Mouse (Mus musculus) stomach, embryonic 14.5 days (tissue): ENCODE measurements around the gene Zbtb7a. TPM values are rescaled to one million over a fixed set of nuclear protein-coding genes. Genes with fewer than 3 reads are reported as not detected.
"Not testable (repeated sequence)": the region's sequence is repeated elsewhere in the genome, so short reads cannot be mapped to it uniquely, and the experiment has no call there.

Source experiments
- ATAC-seq: fragments of 200-750 bp; cut with Nextera tagmentation; 2 replicates; pipeline ENCODE4 v1.8.0; 2017; ENCODE audit warnings: low read depth, moderate TSS enrichment; ENCODE audit not compliant: insufficient number of reproducible peaks, insufficient read depth, low FRiP score
- H3K27ac ChIP-seq: fragments of 300-500 bp; sonication (generic); 2 replicates; pipeline ENCODE4 v1.5.1; 2014; ENCODE audit warnings: mild to moderate bottlenecking, low read length, moderate library complexity, mixed read lengths
- H3K27me3 ChIP-seq: fragments of 300-500 bp; sonication (generic); 2 replicates; pipeline ENCODE4 v1.6.1; 2014; ENCODE audit warnings: low read length, control low read depth, mixed read lengths; ENCODE audit not compliant: control insufficient read depth, insufficient read depth
- H3K36me3 ChIP-seq: fragments of 300-500 bp; sonication (generic); 2 replicates; pipeline ENCODE4 v1.6.1; 2014; ENCODE audit warnings: mild to moderate bottlenecking, control low read depth, low read length, moderate library complexity, mixed read lengths; ENCODE audit not compliant: control insufficient read depth, insufficient read depth
- H3K4me1 ChIP-seq: fragments of 300-500 bp; sonication (generic); 2 replicates; pipeline ENCODE4 v1.6.1; 2014; ENCODE audit warnings: low read length, control low read depth, mixed read lengths; ENCODE audit not compliant: control insufficient read depth, insufficient read depth
- H3K4me2 ChIP-seq: fragments of 300-500 bp; sonication (generic); replicated peaks from 2 replicates; pipeline ENCODE4 v1.6.1; 2014; ENCODE audit warnings: low read depth, low read length, control low read depth
- H3K4me3 ChIP-seq: fragments of 300-500 bp; sonication (generic); 2 replicates; pipeline ENCODE4 v1.5.1; 2014; ENCODE audit warnings: low read depth, low read length, control low read depth
- H3K9ac ChIP-seq: fragments of 300-500 bp; sonication (generic); replicated peaks from 2 replicates; pipeline ENCODE4 v1.6.1; 2014; ENCODE audit warnings: low read depth, mild to moderate bottlenecking, control low read depth, low read length, moderate library complexity, mixed read lengths
- H3K9me3 ChIP-seq: fragments of 300-500 bp; sonication (generic); 2 replicates; pipeline ENCODE4 v1.6.1; 2016; ENCODE audit warnings: low read depth, low read length, control low read depth; ENCODE audit not compliant: control insufficient read depth
- WGBS: fragments of 180-500 bp; shearing (Covaris S2); extraction: QIAGEN DNeasy Blood & Tissue Kit; methylation state at CpG from one replicate; pipeline ENCODE4 v1.1.7; 2014; 5-methylcytosine and 5-hydroxymethylcytosine counted together
- polyA plus RNA-seq: library from polyadenylated mRNA; unstranded; fragments of >200 nt; fragmentation: Nextera tagmentation; extraction: Ambion mirVana; gene quantifications from 2 replicates; pipeline ENCODE4 v1.2.1, GENCODE M21; 2014

Zbtb7a gene
- polyA plus RNA-seq, 1 experiment from 2014 or later: 25.5 TPM

DNA sequence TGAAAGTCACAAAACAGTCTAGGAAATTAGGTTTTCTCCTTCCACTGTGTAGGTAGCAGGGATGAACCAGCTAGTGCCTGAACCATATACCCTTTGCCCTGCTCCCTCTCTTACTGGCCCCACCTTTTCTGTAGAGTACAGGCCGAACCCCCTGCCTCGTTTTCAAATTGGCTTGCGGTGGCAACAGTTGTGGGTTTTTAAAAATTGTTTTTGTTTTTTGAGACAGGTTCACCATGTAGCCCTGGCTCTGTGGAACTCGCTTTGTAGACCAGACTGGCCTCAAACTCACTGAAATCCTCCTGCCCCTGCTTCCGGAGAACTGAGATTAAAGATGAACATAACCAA, 33.0 kb downstream of the Zbtb7a start:
- Histone ChIP-seq H3K9me3 (no peaks in the 10 kb centered on the region), H3K4me2 (peak overlapping the region; percentile 48), H3K36me3 (peaks cover 5% of the 10 kb centered on the region; the same call in 1 of the 2 replicates), H3K27ac (peak overlapping the region; percentile 66), H3K27me3 (no peaks in the 10 kb centered on the region), H3K4me3 (peak overlapping the region; percentile 80), H3K4me1 (peaks cover 10% of the 10 kb centered on the region; the same call in 1 of the 2 replicates), H3K9ac (no peak overlapping the region)
- WGBS: 8% methylated on average over 5 of the region's 5 CpGs
- peak; percentile 56 for ATAC-seq

GRCm38 (mm10) chr10:81168521-81169244, 33.7 kb downstream of the Zbtb7a start:
- Histone ChIP-seq H3K36me3 (peaks cover 1% of the 10 kb centered on the region; the same call in 1 of the 2 replicates), H3K9me3 (no peaks in the 10 kb centered on the region), H3K27ac (peak overlapping the region; percentile 66), H3K4me2 (peak overlapping the region; percentile 48), H3K27me3 (no peaks in the 10 kb centered on the region), H3K9ac (0 out of 2 replicates have a peak overlapping the region, but pooled peaks have one; percentile 15), H3K4me3 (peak overlapping the region; percentile 80), H3K4me1 (peaks cover 15% of the 10 kb centered on the region)
- WGBS: 1% methylated on average over 29 of the region's 29 CpGs
- ATAC-seq: peak; percentile 57; the same call in 1 of the 2 replicates

DNA sequence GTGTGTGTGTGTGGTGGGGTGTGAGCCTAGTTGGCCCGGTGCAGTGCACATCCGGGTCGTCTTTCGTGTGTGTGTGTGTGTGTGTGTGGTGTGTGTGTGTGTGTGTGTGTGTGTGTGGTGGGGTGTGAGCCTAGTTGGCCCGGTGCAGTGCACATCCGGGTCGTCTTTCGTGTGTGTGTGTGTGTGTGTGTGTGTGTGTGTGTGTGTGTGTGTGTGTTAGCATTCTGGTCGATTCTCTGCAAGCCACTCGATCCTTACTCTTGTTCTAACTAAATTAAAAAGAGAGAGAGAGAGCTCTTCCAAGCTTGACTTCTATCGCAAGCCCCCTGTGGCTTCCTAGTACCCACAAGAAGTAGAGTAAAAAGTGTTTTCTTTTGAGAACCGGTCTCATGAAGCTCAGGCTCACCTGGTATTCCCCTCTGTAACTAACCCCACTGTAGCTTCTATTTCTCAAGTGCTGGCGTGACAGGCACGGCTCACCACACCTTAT, 34.4 kb downstream of the Zbtb7a start:
- not testable (repeated sequence) for ATAC-seq, H3K9ac ChIP-seq

DNA sequence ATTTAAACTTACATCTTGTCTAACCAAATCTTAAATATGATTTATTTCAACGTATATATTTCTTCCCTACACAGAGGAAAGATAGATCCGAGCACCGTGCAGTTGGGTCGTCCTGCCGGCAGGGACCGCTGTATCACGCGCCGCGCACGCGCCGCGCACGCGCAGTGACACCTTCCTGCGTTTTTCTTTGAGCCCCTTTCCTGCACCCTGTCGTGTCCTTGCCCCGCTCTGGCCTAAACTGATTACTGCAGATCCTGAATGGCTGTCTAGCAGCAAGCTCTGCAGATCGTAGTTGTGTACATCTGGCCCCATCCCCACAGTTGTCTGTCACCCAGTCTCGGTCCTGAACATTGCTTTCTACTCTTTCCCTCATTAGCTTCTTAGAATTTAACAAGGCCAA, 38.1 kb downstream of the Zbtb7a start:
- Histone ChIP-seq H3K4me2 (peak overlapping the region; percentile 29), H3K9me3 (no peaks in the 10 kb centered on the region), H3K27me3 (no peaks in the 10 kb centered on the region), H3K36me3 (peaks cover 9% of the 10 kb centered on the region), H3K4me1 (peaks cover 25% of the 10 kb centered on the region), H3K27ac (peak overlapping the region; percentile 90), H3K9ac (no peak overlapping the region; the same call in 1 of the 2 replicates), H3K4me3 (no peak overlapping the region)
- WGBS: 9% methylated on average over 21 of the region's 21 CpGs
- ATAC-seq: no peak

More for the DNA sequence above, 34.4 kb downstream of the Zbtb7a start:
- peak overlapping the region; percentile 27; the same call in 1 of the 2 replicates for H3K27ac ChIP-seq
- not testable (repeated sequence) for H3K4me3 ChIP-seq, H3K9me3 ChIP-seq, H3K36me3 ChIP-seq, H3K27me3 ChIP-seq
- 21% methylated on average over 14 of the region's 14 CpGs for WGBS
- 0 out of 2 replicates have a peak overlapping the region, but pooled peaks have one; percentile 10 for H3K4me2 ChIP-seq
- peaks cover 22% of the 10 kb centered on the region for H3K4me1 ChIP-seq

GRCm38 (mm10) chr10:81174617-81175344, 39.8 kb downstream of the Zbtb7a start:
- peak overlapping the region; percentile 71; the same call in 1 of the 2 replicates for H3K27ac ChIP-seq
- H3K4me3 ChIP-seq: peak overlapping the region; percentile 30
- 3% methylated on average over 29 of the region's 29 CpGs for WGBS
- peaks cover 30% of the 10 kb centered on the region for H3K4me1 ChIP-seq
- H3K36me3 ChIP-seq: peaks cover 26% of the 10 kb centered on the region
- no peaks in the 10 kb centered on the region for H3K27me3 ChIP-seq
- H3K9ac ChIP-seq: no peak overlapping the region; the same call in 1 of the 2 replicates
- peak; percentile 57; the same call in 1 of the 2 replicates for ATAC-seq
- H3K4me2 ChIP-seq: peak overlapping the region; percentile 69
- no peaks in the 10 kb centered on the region for H3K9me3 ChIP-seq

- H3K27me3 ChIP-seq, ATAC-seq, H3K9ac ChIP-seq, H3K4me3 ChIP-seq, H3K27ac ChIP-seq, H3K9me3 ChIP-seq: not testable (repeated sequence)
- peak overlapping the region; percentile 69; the same call in 1 of the 2 replicates for H3K4me2 ChIP-seq
- H3K4me1 ChIP-seq: peaks cover 30% of the 10 kb centered on the region
- H3K36me3 ChIP-seq: peaks cover 31% of the 10 kb centered on the region
- 11% methylated on average over 4 of the region's 4 CpGs for WGBS
These were observed 40.3 kb downstream of the Zbtb7a start for GRCm38 (mm10) chr10:81175345-81175701.

DNA sequence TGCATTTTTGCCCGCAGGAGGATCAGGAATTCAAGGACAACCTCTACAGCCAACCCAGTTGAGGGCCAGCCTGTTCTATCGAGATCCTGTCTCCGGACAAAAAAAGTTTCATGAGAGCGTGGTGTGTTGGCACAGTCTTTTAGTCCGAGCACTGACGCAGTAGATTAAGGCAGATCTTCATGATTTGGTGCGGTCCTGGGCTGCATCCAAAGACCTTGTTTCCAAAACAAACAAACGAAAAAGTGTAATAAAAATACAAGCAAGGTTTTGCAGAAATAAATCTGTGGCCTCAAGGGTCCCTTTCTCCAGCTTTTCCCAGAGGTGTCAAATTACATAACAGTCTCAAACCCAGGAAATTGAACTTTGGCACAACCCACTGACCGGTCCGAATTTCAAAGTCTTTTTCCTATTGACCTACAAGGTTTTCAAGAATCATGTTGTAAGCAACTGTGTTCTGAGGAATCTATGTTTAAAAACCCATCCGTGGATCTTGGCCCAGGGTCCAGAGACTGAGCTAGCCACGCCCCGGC, 41.0 kb downstream of the Zbtb7a start:
- Histone ChIP-seq H3K9ac (no peak overlapping the region), H3K4me1 (peaks cover 30% of the 10 kb centered on the region), H3K4me3 (peak overlapping the region; percentile 100), H3K4me2 (peak overlapping the region; percentile 37), H3K9me3 (no peaks in the 10 kb centered on the region), H3K36me3 (peaks cover 38% of the 10 kb centered on the region), H3K27ac (peak overlapping the region; percentile 69), H3K27me3 (no peaks in the 10 kb centered on the region)
- 4% methylated on average over 13 of the region's 13 CpGs for WGBS
- 0 out of 2 replicates have a peak, but pooled peaks have one; percentile 1 for ATAC-seq
